Mouse (Mus musculus) retina, adult 2 months (tissue): Measurements from ENCODE around the gene Hist1h2ai.
"Not testable (repeated sequence)": the region's sequence is repeated elsewhere in the genome, so short reads cannot be mapped to it uniquely, and the experiment has no call there.

Experiments used
- DNase-seq: peaks from one replicate; pipeline ENCODE4 v3.0.0-alpha.2; 2012; ENCODE audit warnings: low read depth, low spot score

Hist1h2ai gene

GRCm38 (mm10) chr13:21727948-21728572 is 11.8 kb downstream of the Hist1h2ai start:
- no peak for DNase-seq

DNA sequence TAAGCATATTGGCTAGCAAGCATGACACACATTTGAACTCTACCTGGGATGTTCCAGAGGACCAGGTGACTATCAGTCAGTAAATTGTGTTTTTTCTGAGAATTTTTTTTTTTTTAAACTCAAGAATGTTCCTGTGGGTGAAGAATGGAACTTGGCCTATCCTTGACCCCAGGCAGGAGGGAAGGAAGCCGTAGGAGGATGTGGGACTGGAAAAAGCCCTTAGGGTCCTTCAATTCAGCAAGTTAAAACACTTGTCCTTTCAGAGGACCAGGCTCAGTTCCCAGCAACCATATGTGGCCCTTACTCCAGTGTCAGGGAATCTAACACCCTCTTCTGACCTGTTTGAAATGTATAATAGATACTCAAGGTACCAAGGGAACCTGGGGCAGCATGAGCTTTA is 13.3 kb downstream of the Hist1h2ai start:
- DNase-seq, result no peak

DNA sequence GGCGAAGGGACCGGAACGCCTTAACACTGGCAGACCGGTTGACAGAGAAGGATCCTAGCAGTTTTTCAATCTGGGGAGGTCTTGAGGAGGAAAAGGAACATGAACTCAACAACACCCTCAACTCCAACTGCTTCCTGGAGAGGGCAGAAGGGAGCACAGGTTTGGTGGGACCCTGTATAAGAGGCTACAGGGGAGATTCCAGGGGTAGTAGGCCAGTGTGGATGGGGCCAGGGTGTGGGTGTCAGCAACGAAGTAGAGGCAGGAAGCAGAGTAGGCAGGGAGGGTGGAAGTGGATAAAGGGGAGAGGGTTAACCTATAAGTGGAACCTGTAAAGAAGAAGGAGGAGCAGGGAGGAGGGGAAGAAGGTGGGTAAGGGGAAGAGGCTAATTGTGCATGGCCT is 17.2 kb downstream of the Hist1h2ai start:
- no peak for DNase-seq

GRCm38 (mm10) chr13:21734010-21734905 is 18.0 kb downstream of the Hist1h2ai start:
- no peak for DNase-seq

DNA sequence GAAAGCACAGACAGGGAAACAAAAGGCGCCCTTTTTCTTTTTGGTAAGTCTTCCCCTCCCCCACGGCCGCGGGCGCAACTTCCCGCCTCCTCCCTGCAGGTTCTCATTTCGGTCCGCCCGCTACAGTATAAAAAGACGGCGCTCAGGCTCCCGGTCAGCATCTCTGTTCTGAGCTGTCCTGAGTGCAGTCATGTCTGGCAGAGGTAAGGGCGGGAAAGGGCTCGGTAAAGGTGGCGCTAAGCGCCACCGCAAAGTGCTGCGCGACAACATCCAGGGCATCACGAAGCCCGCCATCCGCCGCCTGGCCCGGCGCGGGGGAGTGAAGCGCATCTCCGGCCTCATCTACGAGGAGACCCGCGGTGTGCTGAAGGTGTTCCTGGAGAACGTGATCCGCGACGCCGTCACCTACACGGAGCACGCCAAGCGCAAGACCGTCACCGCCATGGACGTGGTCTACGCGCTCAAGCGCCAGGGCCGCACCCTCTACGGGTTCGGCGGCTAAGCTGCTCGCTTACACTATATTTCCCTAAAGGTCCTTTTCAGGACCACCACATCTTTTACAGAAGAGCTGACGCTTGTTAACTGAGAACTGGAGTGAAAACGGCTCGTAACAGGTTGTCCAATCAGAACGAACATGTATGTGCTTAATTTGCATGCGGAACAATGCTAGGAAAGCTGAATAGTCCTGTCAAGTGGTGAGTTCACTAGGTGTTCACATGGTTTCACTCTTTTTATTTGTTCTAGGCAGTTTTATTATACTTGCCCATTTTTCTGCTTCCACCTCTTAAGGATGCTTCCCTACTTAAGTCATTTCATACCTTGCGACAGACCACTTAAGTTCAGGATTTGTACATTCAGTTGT is 18.9 kb downstream of the Hist1h2ai start, which contains the start of gene Hist1h4j:
Hist1h4j (plus strand) TSS at position 159 of the 862 bp plus-strand sequence.
- not testable (repeated sequence) for DNase-seq

GRCm38 (mm10) chr13:21745006-21745405 is 28.8 kb downstream of the Hist1h2ai start:
- no peak for DNase-seq

GRCm38 (mm10) chr13:21749387-21750158 is 33.4 kb downstream of the Hist1h2ai start:
- no peak for DNase-seq

DNA sequence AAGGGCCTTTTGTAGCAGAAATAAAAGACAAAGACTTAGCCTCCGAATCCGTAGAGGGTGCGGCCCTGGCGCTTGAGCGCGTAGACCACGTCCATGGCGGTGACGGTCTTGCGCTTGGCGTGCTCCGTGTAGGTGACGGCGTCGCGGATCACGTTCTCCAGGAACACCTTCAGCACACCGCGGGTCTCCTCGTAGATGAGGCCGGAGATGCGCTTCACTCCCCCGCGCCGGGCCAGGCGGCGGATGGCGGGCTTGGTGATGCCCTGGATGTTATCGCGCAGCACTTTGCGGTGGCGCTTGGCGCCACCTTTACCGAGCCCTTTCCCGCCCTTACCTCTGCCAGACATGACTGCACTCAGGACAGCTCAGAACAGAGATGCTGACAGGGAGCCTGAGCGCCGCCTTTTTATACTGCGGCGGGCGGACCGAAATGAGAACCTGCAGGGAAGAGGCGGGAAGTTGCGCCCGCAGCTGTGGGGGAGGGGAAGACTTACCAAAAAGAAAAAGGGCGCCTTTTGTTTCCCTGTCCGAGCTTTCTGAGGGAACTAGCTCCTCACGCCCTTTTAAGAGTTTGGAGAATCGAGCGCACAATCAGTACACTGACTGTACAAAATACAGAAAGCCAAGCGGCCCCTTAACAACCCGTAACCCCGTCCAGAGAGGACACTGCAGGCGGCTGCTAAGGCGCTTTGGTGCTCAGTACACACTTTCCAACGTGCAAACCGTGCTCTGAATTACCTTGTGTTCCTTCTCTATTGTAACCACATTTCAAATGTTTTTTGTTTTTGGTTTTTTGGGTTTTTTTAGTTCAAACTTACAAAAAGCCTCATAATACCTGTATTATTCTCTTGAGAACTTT is 34.2 kb downstream of the Hist1h2ai start, which contains the start of gene Hist1h4k:
Hist1h4k (minus strand) TSS at position 347 of the 859 bp plus-strand sequence.
- DNase-seq, result not testable (repeated sequence)

DNA sequence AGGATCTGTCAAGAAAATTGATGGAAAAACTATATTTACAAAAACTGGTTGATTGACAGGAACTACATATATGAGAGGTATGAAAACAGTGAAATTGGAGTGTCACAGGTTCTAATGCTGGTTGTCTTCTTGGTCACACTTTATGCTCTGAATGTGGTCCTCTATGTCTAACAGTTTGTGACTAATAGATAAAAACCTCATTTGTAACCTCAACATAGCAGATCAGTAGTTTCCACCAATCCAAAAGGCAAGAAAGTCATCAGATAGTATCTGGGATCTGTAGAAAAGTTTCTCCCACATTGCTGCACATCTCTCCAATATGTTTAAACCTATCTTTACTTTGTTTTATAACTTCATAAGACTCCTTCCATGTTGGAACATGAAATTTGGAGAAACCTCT is 35.2 kb downstream of the Hist1h2ai start:
- no peak for DNase-seq

DNA sequence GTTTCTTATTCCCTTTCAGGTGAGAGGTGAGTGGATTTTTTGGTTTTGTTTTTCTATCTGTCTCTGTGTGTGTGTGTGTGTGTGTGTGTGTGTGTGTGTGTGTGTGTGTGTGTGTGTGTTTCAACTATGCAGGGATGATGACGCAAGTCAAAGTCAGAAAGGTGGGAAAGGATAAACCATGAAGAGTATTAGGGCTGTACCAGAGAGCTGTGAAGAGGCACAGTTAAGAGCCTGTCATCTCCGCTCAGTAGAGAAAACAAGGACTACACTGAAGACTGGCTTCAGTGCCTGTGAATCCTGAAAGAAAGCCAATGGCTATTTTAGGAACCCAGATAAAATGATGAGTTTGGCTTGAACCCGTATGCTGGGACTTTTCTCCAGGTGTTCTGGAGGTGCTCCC is 35.6 kb downstream of the Hist1h2ai start:
- DNase-seq, result no peak

DNA sequence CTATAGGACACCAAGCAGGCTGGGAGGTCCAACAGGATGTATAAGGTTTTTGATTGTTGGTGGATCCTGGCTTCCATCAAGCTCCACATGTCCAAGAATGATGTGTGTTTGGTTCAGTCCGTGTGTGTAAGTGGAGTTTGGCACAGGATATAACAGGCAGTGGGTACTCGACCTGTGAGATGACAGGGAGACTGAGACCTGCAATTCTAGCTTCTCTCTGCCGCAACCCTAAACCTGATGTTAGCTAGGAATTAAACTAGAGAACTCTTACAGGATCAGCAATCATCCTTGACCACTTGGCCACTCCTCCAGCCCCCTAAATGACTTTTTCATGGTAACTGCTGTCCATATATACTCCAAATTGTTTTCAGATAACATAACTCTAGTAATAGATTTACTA is 36.1 kb downstream of the Hist1h2ai start:
- DNase-seq, result no peak

DNA sequence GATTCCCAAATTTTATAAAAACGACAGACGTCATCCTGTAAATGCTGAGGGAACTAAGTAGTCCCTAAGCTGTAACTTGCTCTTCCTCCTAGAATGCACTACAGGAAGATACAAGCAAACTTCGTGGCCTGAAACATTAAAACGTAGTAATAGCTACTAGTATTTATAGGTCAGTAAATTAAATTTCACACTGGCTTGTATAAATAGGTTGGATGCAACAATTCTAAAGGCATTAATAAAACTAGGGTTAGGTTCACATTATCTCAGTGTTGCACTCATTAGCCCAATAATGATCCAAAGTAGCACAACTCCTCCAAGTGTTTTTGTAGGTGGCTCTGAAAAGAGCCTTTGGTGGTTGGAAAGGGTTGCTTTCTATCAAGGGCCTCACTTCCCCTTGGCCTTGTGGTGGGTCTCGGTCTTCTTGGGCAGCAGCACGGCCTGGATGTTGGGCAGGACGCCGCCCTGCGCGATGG is 36.9 kb downstream of the Hist1h2ai start:
- DNase-seq, result no peak

DNA sequence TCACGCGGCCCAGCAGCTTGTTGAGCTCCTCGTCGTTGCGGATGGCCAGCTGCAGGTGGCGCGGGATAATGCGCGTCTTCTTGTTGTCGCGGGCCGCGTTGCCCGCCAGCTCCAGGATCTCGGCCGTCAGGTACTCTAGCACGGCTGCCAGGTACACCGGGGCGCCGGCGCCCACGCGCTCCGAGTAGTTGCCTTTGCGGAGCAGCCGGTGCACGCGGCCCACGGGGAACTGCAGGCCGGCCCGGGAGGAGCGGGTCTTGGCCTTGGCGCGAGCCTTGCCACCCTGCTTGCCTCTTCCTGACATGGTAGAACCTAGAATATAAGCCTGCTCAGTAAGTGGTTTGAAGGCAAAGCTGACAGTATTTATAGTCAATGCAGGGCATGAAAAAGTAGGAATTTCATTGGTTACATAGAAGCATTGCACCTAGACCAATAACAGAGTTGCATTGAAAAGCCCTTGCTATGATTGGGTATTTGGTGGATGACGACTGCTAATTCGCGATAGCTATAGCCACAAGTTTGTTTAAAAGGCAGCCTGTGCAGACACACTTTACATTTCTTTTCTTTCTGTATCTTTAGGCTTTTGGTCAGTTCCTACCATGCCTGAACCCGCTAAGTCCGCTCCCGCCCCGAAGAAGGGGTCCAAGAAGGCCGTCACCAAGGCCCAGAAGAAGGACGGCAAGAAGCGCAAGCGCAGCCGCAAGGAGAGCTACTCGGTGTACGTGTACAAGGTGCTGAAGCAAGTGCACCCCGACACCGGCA is 37.5 kb downstream of the Hist1h2ai start, which contains the start of the genes Hist1h2ak and Hist1h2bn:
Hist1h2ak (minus strand) TSS at position 304 of the 762 bp plus-strand sequence.
Hist1h2bn (plus strand) TSS at position 600 of the 762 bp plus-strand sequence.
- DNase-seq, result peak; percentile 82

DNA sequence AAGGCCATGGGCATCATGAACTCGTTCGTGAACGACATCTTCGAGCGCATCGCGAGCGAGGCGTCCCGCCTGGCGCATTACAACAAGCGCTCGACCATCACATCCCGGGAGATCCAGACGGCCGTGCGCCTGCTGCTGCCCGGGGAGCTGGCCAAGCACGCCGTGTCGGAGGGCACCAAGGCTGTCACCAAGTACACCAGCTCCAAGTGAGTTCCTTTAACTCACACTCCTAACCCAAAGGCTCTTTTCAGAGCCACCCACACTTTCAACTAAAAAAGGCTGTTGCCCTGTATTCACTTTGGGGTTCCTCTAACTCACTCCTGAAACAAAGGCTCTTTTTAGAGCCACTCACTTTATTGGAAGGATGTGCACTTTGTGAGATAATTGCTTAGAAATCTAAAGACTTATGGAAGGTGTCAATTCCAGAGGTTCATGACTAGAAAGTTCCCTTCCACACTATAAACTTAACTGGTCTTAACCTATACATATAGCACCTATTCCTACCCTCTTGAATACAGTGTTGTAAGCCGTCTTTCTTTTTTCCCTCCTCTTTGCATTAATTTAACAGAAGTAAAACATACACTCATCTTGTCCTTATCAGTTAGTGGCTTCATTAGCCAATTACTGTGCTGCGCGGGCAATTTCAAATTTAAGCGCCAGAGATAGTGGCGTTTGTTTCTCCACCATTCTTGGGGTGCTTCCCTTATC is 38.2 kb downstream of the Hist1h2ai start:
- not testable (repeated sequence) for DNase-seq

- no peak for DNase-seq
Measured at GRCm38 (mm10) chr13:21755707-21756106, 39.5 kb downstream of the Hist1h2ai start.
